Mouse (Mus musculus) MEL (cell line): ENCODE data around the gene Nuak2. TPM values are rescaled to one million over a fixed set of nuclear protein-coding genes. Genes with fewer than 3 reads are reported as not detected.

Source experiments
- DNase-seq: peaks from one replicate; pipeline ENCODE4 v3.0.0; 2011; ENCODE audit warnings: low read depth, low spot score
- H3K27ac ChIP-seq: 2 replicates; pipeline ENCODE4 v1.5.1; 2012; ENCODE audit warnings: low read depth, mild to moderate bottlenecking, control low read depth, low read length, moderate library complexity; ENCODE audit not compliant: control insufficient read depth
- H3K27me3 ChIP-seq, 2 experiments: fragments of 150-350 bp in 1 of 2; sonication (generic) in 1 of 2; 2 replicates each; pipeline ENCODE4 v1.6.1; 2012; ENCODE audit warnings: low read length in 2 of 2, mild to moderate bottlenecking in 2 of 2, improper control_type of control experiment in 1 of 2, moderate library complexity in 1 of 2; ENCODE audit not compliant: insufficient read depth in 2 of 2, control insufficient read depth in 1 of 2
- H3K36me3 ChIP-seq, 2 experiments: 2 replicates each; pipeline ENCODE4 v1.6.1; 2012 to 2014; ENCODE audit warnings: low read length in 2 of 2, improper control_type of control experiment in 1 of 2, inconsistent platforms in 1 of 2, mild to moderate bottlenecking in 1 of 2; ENCODE audit not compliant: insufficient read depth in 2 of 2, control insufficient read depth in 1 of 2
- H3K4me1 ChIP-seq, 2 experiments: fragments of 150-350 bp in 1 of 2; sonication (generic) in 1 of 2; 2 replicates each; pipeline ENCODE4 v1.6.1; 2012; ENCODE audit warnings: low read length in 2 of 2, improper control_type of control experiment in 1 of 2, mild to moderate bottlenecking in 1 of 2; ENCODE audit not compliant: insufficient read depth in 2 of 2, control insufficient read depth in 1 of 2
- H3K4me3 ChIP-seq, 2 experiments: fragments of 150-350 bp in 1 of 2; sonication (generic) in 1 of 2; 2 replicates each; pipeline ENCODE4 v1.5.1; 2012; ENCODE audit warnings: low read depth in 2 of 2, low read length in 2 of 2, mild to moderate bottlenecking in 2 of 2, moderate library complexity in 2 of 2, control low read depth in 1 of 2, improper control_type of control experiment in 1 of 2; ENCODE audit not compliant: control insufficient read depth in 1 of 2, insufficient read depth in 1 of 2
- H3K79me2 ChIP-seq: 2 replicates; pipeline ENCODE4 v1.6.1; 2012; ENCODE audit warnings: mild to moderate bottlenecking, low read length, moderate library complexity; ENCODE audit not compliant: control insufficient read depth, poor library complexity, insufficient read depth
- H3K9ac ChIP-seq: 2 replicates; pipeline ENCODE4 v1.6.1; 2012; ENCODE audit warnings: low read depth, mild to moderate bottlenecking, control low read depth, low read length, moderate library complexity; ENCODE audit not compliant: control insufficient read depth, poor library complexity, severe bottlenecking
- H3K9me3 ChIP-seq: fragments of 150-350 bp; sonication (generic); replicated peaks from 2 replicates; pipeline ENCODE4 v1.6.1; 2012; ENCODE audit warnings: mild to moderate bottlenecking, low read length, improper control_type of control experiment, moderate library complexity; ENCODE audit not compliant: insufficient read depth
- BHLHE40 ChIP-seq: IDR thresholded peaks from 2 replicates; pipeline ENCODE4 v1.6.1; 2012; ENCODE audit warnings: low read depth, mild to moderate bottlenecking, inconsistent platforms, low read length, improper control_type of control experiment, borderline replicate concordance
- CHD2 ChIP-seq: IDR thresholded peaks from 2 replicates; pipeline ENCODE4 v1.6.1; 2011; ENCODE audit warnings: low read length, improper control_type of control experiment
- CTCF ChIP-seq, 3 experiments: IDR thresholded peaks in 2 of 3; conservative IDR thresholded peaks in 1 of 3; 2 replicates each; pipeline ENCODE4 v1.5.1; 2011 to 2012; ENCODE audit warnings: low read length in 3 of 3, low read depth in 2 of 3, mild to moderate bottlenecking in 2 of 3, improper control_type of control experiment in 1 of 3, inconsistent platforms in 1 of 3, mixed read lengths in 1 of 3, moderate library complexity in 1 of 3; ENCODE audit not compliant: control insufficient read depth in 1 of 3, insufficient read depth in 1 of 3, poor library complexity in 1 of 3, severe bottlenecking in 1 of 3
- E2F4 ChIP-seq: IDR thresholded peaks from 2 replicates; pipeline ENCODE4 v1.6.1; 2011; ENCODE audit warnings: low read depth, low read length, improper control_type of control experiment, borderline replicate concordance
- EP300 ChIP-seq, 2 experiments: IDR thresholded peaks; 2 replicates each; pipeline ENCODE4 v1.6.1; 2011; ENCODE audit warnings: improper control_type of control experiment in 2 of 2, low read length in 2 of 2, low read depth in 1 of 2, mild to moderate bottlenecking in 1 of 2
- ETS1 ChIP-seq: IDR thresholded peaks from 2 replicates; pipeline ENCODE4 v1.6.1; 2012; ENCODE audit warnings: low read depth, mild to moderate bottlenecking, inconsistent platforms, low read length, improper control_type of control experiment, moderate library complexity
- GABPA ChIP-seq: IDR thresholded peaks from 2 replicates; pipeline ENCODE4 v1.6.1; 2012; ENCODE audit warnings: low read depth, mild to moderate bottlenecking, inconsistent platforms, low read length, improper control_type of control experiment, moderate library complexity
- GATA1 ChIP-seq: IDR thresholded peaks from 2 replicates; pipeline ENCODE4 v1.6.1; 2011; ENCODE audit warnings: low read depth, low read length, improper control_type of control experiment
- KAT2A ChIP-seq: conservative IDR thresholded peaks from 2 replicates; pipeline ENCODE4 v1.6.1; 2012; ENCODE audit warnings: low read depth, low read length, improper control_type of control experiment, inconsistent platforms
- MAX ChIP-seq: IDR thresholded peaks from 2 replicates; pipeline ENCODE4 v1.6.1; 2011; ENCODE audit warnings: low read length, improper control_type of control experiment
- MAZ ChIP-seq: IDR thresholded peaks from 2 replicates; pipeline ENCODE4 v1.6.1; 2012; ENCODE audit warnings: low read depth, mild to moderate bottlenecking, inconsistent platforms, low read length, improper control_type of control experiment
- MXI1 ChIP-seq: IDR thresholded peaks from 2 replicates; pipeline ENCODE4 v1.6.1; 2011; ENCODE audit warnings: mild to moderate bottlenecking, low read depth, low read length, improper control_type of control experiment
- MYB ChIP-seq: IDR thresholded peaks from 2 replicates; pipeline ENCODE4 v1.6.1; 2011; ENCODE audit warnings: mild to moderate bottlenecking, low read depth, low read length, improper control_type of control experiment
- NELFE ChIP-seq: IDR thresholded peaks from 2 replicates; pipeline ENCODE4 v1.6.1; 2011; ENCODE audit warnings: low read depth, low read length, improper control_type of control experiment
- NRF1 ChIP-seq: IDR thresholded peaks from 2 replicates; pipeline ENCODE4 v1.6.1; 2014; ENCODE audit warnings: low read depth, mild to moderate bottlenecking, inconsistent platforms, low read length, improper control_type of control experiment, moderate library complexity; ENCODE audit not compliant: poor library complexity, insufficient read depth, severe bottlenecking
- POLR2A ChIP-seq, 2 experiments: IDR thresholded peaks; 2 replicates each; pipeline ENCODE4 v1.6.1; 2011 to 2012; ENCODE audit warnings: low read length in 2 of 2, mild to moderate bottlenecking in 2 of 2, control low read depth in 1 of 2, improper control_type of control experiment in 1 of 2, low read depth in 1 of 2, moderate library complexity in 1 of 2; ENCODE audit not compliant: control insufficient read depth in 1 of 2, insufficient read depth in 1 of 2, poor library complexity in 1 of 2
- POLR2AphosphoS5 ChIP-seq: IDR thresholded peaks from 2 replicates; pipeline ENCODE4 v1.6.1; 2012; ENCODE audit warnings: low read depth, borderline replicate concordance, mild to moderate bottlenecking, inconsistent platforms, low read length, moderate library complexity, mixed read lengths
- SIN3A ChIP-seq: IDR thresholded peaks from 2 replicates; pipeline ENCODE4 v1.6.1; 2012; ENCODE audit warnings: low read length, improper control_type of control experiment, inconsistent platforms
- SMC3 ChIP-seq: IDR thresholded peaks from 2 replicates; pipeline ENCODE4 v1.6.1; 2011; ENCODE audit warnings: low read depth, low read length, improper control_type of control experiment
- TAL1 ChIP-seq: IDR thresholded peaks from 2 replicates; pipeline ENCODE4 v1.6.1; 2012; ENCODE audit warnings: mild to moderate bottlenecking, inconsistent platforms, low read length, moderate library complexity, mixed read lengths
- USF1 ChIP-seq: IDR thresholded peaks from 2 replicates; pipeline ENCODE4 v1.6.1; 2014; ENCODE audit warnings: low read depth, mild to moderate bottlenecking, inconsistent platforms, low read length, improper control_type of control experiment, moderate library complexity
- ZC3H11A ChIP-seq: IDR thresholded peaks from 2 replicates; pipeline ENCODE4 v1.6.1; 2012; ENCODE audit warnings: low read depth, mild to moderate bottlenecking, inconsistent platforms, low read length, improper control_type of control experiment
- polyA plus RNA-seq, 2 experiments: library from polyadenylated mRNA; stranded (reverse) in 1 of 2; unstranded in 1 of 2; fragments of >175 nt in 1 of 2; fragments of >200 nt in 1 of 2; gene quantifications; 2 replicates each; pipeline versions ENCODE4 v1.2.1 to v1.2.4; 2012; ENCODE audit warnings: low replicate concordance in 2 of 2, low read depth in 1 of 2; ENCODE audit not compliant: insufficient read length in 2 of 2, insufficient read depth in 1 of 2, missing spikeins in 1 of 2
- total RNA-seq: library from RNA; depleted of rRNA; stranded (reverse); fragments of 300-350 nt; gene quantifications from 2 replicates; pipeline ENCODE4 v1.2.3, GENCODE M21; 2012

The Nuak2 gene
- total and polyA plus RNA-seq, 3 experiments = 3.0 to 3.2 TPM; not detected in 1

GRCm38 (mm10) chr1:132316625-132316994 is 684 bp downstream of the Nuak2 start:
- peak overlapping the region; percentile 77 for H3K9ac ChIP-seq

GRCm38 (mm10) chr1:132317413-132317812 is 1.5 kb downstream of the Nuak2 start:
- TF ChIP-seq USF1 (no peak), CTCF (IDR thresholded peaks at IDR 0.05 in 2 of 3, conservative IDR thresholded peaks at IDR 0.05 in 1 of 3; ENCODE audit: control insufficient read depth in 1 of 3, insufficient read depth in 1 of 3, low read depth in 2 of 3, low read length in 3 of 3, poor library complexity in 1 of 3, severe bottlenecking in 1 of 3) (no peak), ZC3H11A (no peak), ETS1 (no peak), POLR2AphosphoS5 (no peak), POLR2A (IDR thresholded peaks at IDR 0.05; ENCODE audit: control insufficient read depth in 1 of 2, insufficient read depth in 1 of 2, low read depth in 1 of 2, low read length in 2 of 2, poor library complexity in 1 of 2) (no peak), E2F4 (no peak), BHLHE40 (no peak), MAZ (no peak), MYB (no peak), MXI1 (no peak), GABPA (no peak), TAL1 (no peak), SIN3A (no peak), EP300 (IDR thresholded peaks at IDR 0.05; ENCODE audit: low read depth in 1 of 2, low read length in 2 of 2) (no peak), NRF1 (no peak), SMC3 (no peak), CHD2 (no peak), NELFE (no peak), GATA1 (no peak)
- TF ChIP-seq, all 39 proteins: peak for 0
- no peak overlapping the region for H3K9ac ChIP-seq
- no peak for DNase-seq
- peaks cover 8 to 38% of the 10 kb centered on the region in 2 experiments for H3K4me1 ChIP-seq
- no peak overlapping the region for H3K4me3 ChIP-seq
- no peak overlapping the region for H3K27ac ChIP-seq
- H3K36me3 ChIP-seq = peaks cover 0 to 29% of the 10 kb centered on the region in 2 experiments; a peak in 2 of 4 replicates
- no peaks in the 10 kb centered on the region for H3K9me3 ChIP-seq
- no peaks in the 10 kb centered on the region for H3K27me3 ChIP-seq
- 0 out of 2 replicates have a peak, but pooled peaks cover 2% of the 10 kb centered on the region for H3K79me2 ChIP-seq

More at GRCm38 (mm10) chr1:132316625-132316994, 684 bp downstream of the Nuak2 start:
- DNase-seq = no peak
- Histone ChIP-seq H3K36me3 (peaks cover 0 to 36% of the 10 kb centered on the region in 2 experiments; a peak in 2 of 4 replicates), H3K27ac (peak overlapping the region; percentile 35), H3K27me3 (no peaks in the 10 kb centered on the region), H3K4me1 (peaks cover 16 to 46% of the 10 kb centered on the region in 2 experiments), H3K79me2 (0 out of 2 replicates have a peak, but pooled peaks cover 2% of the 10 kb centered on the region), H3K4me3 (peak overlapping the region; percentile 49 to 67), H3K9me3 (no peaks in the 10 kb centered on the region)
- TF ChIP-seq EP300 (IDR thresholded peaks at IDR 0.05; ENCODE audit: low read depth in 1 of 2, low read length in 2 of 2) = peak in 1 of 2 experiments; percentile 18; a peak in 1 of 4 replicates
- peak; percentile 57; the same call in 1 of the 2 replicates for TF ChIP-seq MAX
- no peak for TF ChIP-seq KAT2A
